Mouse (Mus musculus) heart, postnatal 0 days (tissue): Measurements from ENCODE around the gene Scd4.

ENCODE experiments used
- CTCF ChIP-seq: IDR thresholded peaks from 2 replicates; pipeline ENCODE4 v1.5.1; 2016; ENCODE audit warnings: antibody characterized with exemption, control low read depth, low read depth
- EP300 ChIP-seq: IDR thresholded peaks from 2 replicates; pipeline ENCODE4 v1.6.1; 2016; ENCODE audit warnings: antibody characterized with exemption, low read depth

- TF ChIP-seq CTCF (no peak), EP300 (no peak)
Measured at GRCm38 (mm10) chr19:44382682-44383321, 49.9 kb downstream of the Scd4 start.
